ENCODE assay signal across 7 mouse cellular contexts in genomic region chr2:75046892-75047291, GRCm38 (mm10).
"Had no signal": no experiment of that assay in that cellular context is flagged by ENCODE, and none has a peak within 500 bp of the region (broad histone marks: within the 10 kb centered on the region; RNA-seq: fewer than 3 reads in every experiment).

No protein-coding gene starts in this region.

- DNase-seq: kidney, adult 8-10 months; kidney, postnatal 25 days; lung, adult 18-20 months; right cerebral cortex, adult 18-20 months; spleen, adult 18-20 months; thymus, adult 2 months; thymus, postnatal 36 days had no signal
